ENCODE assay signal across 30 mouse cellular contexts in the genomic region with DNA sequence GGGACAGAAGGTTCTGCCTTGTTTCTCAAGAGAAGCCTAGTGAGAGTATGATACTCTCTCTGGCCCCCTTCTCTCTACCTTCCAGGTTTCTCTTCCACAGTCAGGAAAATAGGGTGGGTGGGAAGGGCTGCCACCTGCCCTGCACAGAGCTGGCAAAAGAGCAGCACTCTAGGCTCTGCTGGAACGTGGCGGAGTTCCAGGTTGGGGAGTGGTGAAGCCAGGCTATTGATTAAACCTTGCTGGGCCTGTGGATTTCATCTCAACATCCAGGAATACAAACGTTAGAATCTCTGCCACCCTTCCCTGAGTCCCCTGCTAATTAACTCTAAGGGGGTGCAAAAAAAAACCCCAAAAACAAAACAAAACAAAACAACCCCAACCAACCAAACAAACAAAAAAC. TPM values are rescaled to one million over a fixed set of nuclear protein-coding genes. Genes with fewer than 3 reads are reported as not detected.
DNase-seq lines count a peak whose midpoint lies in the region; ATAC-seq and TF ChIP-seq lines count a peak whose summit lies in the region.
"Had no signal": no experiment of that assay in that cellular context is flagged by ENCODE, and none has a peak within 500 bp of the region (broad histone marks: within the 10 kb centered on the region; RNA-seq: fewer than 3 reads in every experiment).

No protein-coding gene starts in this region.

- no peak for TF ChIP-seq POLR2A in thymus, adult 2 months (IDR thresholded peaks at IDR 0.05; ENCODE audit: control insufficient read depth, extremely low read depth, insufficient read depth, low read length, poor library complexity)

- H3K4me3 ChIP-seq in forebrain, postnatal 0 days (ENCODE audit: low read depth, low read length) = no peak overlapping the region
- H3K4me3 ChIP-seq in forebrain, embryonic 11.5 days (ENCODE audit: low read depth, low read length) = no peak overlapping the region
- H3K4me3 ChIP-seq in midbrain, embryonic 15.5 days = no peak overlapping the region
- H3K4me3 ChIP-seq in thymus, adult 2 months (ENCODE audit: control insufficient read depth, insufficient read depth, low read length) = no peak overlapping the region
- H3K4me3 ChIP-seq: embryonic facial prominence, embryonic 13.5 days; forebrain, embryonic 13.5 days; gastrocnemius, adult 2 months; hindbrain, embryonic 13.5 days; liver, embryonic 15.5 days; lung, embryonic 15.5 days; megakaryocyte, embryonic 14.5 days; midbrain, embryonic 12.5 days; neural tube, embryonic 13.5 days had no signal

- no peaks in the 10 kb centered on the region for H3K9me3 ChIP-seq in forebrain, postnatal 0 days (ENCODE audit: low read length)
- H3K9me3 ChIP-seq in forebrain, embryonic 11.5 days (ENCODE audit: control insufficient read depth, low read length) = no peaks in the 10 kb centered on the region
- no peaks in the 10 kb centered on the region for H3K9me3 ChIP-seq in midbrain, embryonic 15.5 days
- H3K9me3 ChIP-seq: embryonic facial prominence, embryonic 13.5 days; forebrain, embryonic 13.5 days; G1E; hindbrain, embryonic 13.5 days; liver, embryonic 15.5 days; lung, embryonic 15.5 days; midbrain, embryonic 12.5 days; neural tube, embryonic 13.5 days had no signal

- H3K9ac ChIP-seq in forebrain, postnatal 0 days = no peak overlapping the region
- H3K9ac ChIP-seq in forebrain, embryonic 11.5 days (ENCODE audit: low read length) = no peak overlapping the region
- H3K9ac ChIP-seq in midbrain, embryonic 15.5 days = no peak overlapping the region
- H3K9ac ChIP-seq: embryonic facial prominence, embryonic 13.5 days; forebrain, embryonic 13.5 days; hindbrain, embryonic 13.5 days; liver, embryonic 15.5 days; lung, embryonic 15.5 days; midbrain, embryonic 12.5 days; neural tube, embryonic 13.5 days had no signal

- H3K36me3 ChIP-seq in forebrain, postnatal 0 days (ENCODE audit: insufficient read depth) = no peaks in the 10 kb centered on the region
- no peaks in the 10 kb centered on the region for H3K36me3 ChIP-seq in forebrain, embryonic 11.5 days (ENCODE audit: control insufficient read depth, insufficient read depth, low read length)
- no peaks in the 10 kb centered on the region for H3K36me3 ChIP-seq in midbrain, embryonic 15.5 days (replicated peaks)
- H3K36me3 ChIP-seq in thymus, adult 2 months (ENCODE audit: control insufficient read depth, insufficient read depth, low read length) = no peaks in the 10 kb centered on the region
- H3K36me3 ChIP-seq: embryonic facial prominence, embryonic 13.5 days; G1E; hindbrain, embryonic 13.5 days; liver, embryonic 15.5 days; lung, embryonic 15.5 days; midbrain, embryonic 12.5 days; neural tube, embryonic 13.5 days had no signal

- intact Hi-C loops in left cerebral cortex, postnatal 4 days (cut with DNase I) = no loop called here
- intact Hi-C loops in left cerebral cortex, postnatal 14 days (cut with DNase I) = no loop called here

- H3K4me1 ChIP-seq in forebrain, postnatal 0 days (ENCODE audit: insufficient read depth) = no peaks in the 10 kb centered on the region
- peaks cover 11% of the 10 kb centered on the region for H3K4me1 ChIP-seq in forebrain, embryonic 11.5 days (replicated peaks; ENCODE audit: control insufficient read depth, insufficient read depth, low read length)
- peaks cover 17% of the 10 kb centered on the region for H3K4me1 ChIP-seq in midbrain, embryonic 15.5 days
- no peaks in the 10 kb centered on the region for H3K4me1 ChIP-seq in thymus, adult 2 months (replicated peaks; ENCODE audit: control insufficient read depth, insufficient read depth, low read length)
- H3K4me1 ChIP-seq: lung, embryonic 15.5 days had no signal

- no peak for ATAC-seq in forebrain, postnatal 0 days
- no peak for ATAC-seq in forebrain, embryonic 11.5 days (replicated peaks; ENCODE audit: low FRiP score)
- no peak for ATAC-seq in midbrain, embryonic 15.5 days (replicated peaks)
- ATAC-seq: intestine, postnatal 0 days had no signal

- no peaks in the 10 kb centered on the region for H3K27me3 ChIP-seq in forebrain, postnatal 0 days (ENCODE audit: insufficient read depth, low read length)
- no peaks in the 10 kb centered on the region for H3K27me3 ChIP-seq in forebrain, embryonic 11.5 days (ENCODE audit: control insufficient read depth, insufficient read depth, low read length)
- H3K27me3 ChIP-seq in midbrain, embryonic 15.5 days (replicated peaks) = no peaks in the 10 kb centered on the region
- peaks cover 3% of the 10 kb centered on the region; the same call in 1 of the 2 replicates for H3K27me3 ChIP-seq in thymus, adult 2 months (ENCODE audit: control insufficient read depth, insufficient read depth, low read length)
- H3K27me3 ChIP-seq: forebrain, embryonic 13.5 days had no signal

- H3K27ac ChIP-seq in forebrain, postnatal 0 days (ENCODE audit: low read depth, low read length) = peak overlapping the region; percentile 45; the same call in 1 of the 2 replicates
- no peak overlapping the region for H3K27ac ChIP-seq in forebrain, embryonic 11.5 days (ENCODE audit: low read depth, low read length)
- no peak overlapping the region for H3K27ac ChIP-seq in midbrain, embryonic 15.5 days
- H3K27ac ChIP-seq in thymus, adult 2 months (ENCODE audit: control insufficient read depth, insufficient read depth, low read length) = no peak overlapping the region
- H3K27ac ChIP-seq: embryonic facial prominence, embryonic 13.5 days; forebrain, embryonic 13.5 days; gastrocnemius, adult 2 months; hindbrain, embryonic 13.5 days; liver, embryonic 15.5 days; lung, embryonic 15.5 days; midbrain, embryonic 12.5 days; neural tube, embryonic 13.5 days had no signal

- WGBS in forebrain, postnatal 0 days = 17% methylated on average over 3 of the region's 3 CpGs
- WGBS in forebrain, embryonic 11.5 days = 31% methylated on average over 3 of the region's 3 CpGs
- WGBS in midbrain, embryonic 15.5 days = 43% methylated on average over 3 of the region's 3 CpGs
- 61% methylated on average over 3 of the region's 3 CpGs for WGBS in thymus, adult 2 months

- TF ChIP-seq CTCF in forebrain, postnatal 0 days (IDR thresholded peaks at IDR 0.05; ENCODE audit: low read depth) = no peak
- no peak for TF ChIP-seq CTCF in thymus, adult 2 months (IDR thresholded peaks at IDR 0.05; ENCODE audit: borderline replicate concordance, control insufficient read depth, extremely low read depth, insufficient read depth, low read length, poor library complexity)

- no peak overlapping the region for H3K4me2 ChIP-seq in forebrain, postnatal 0 days (ENCODE audit: low read depth)
- H3K4me2 ChIP-seq in forebrain, embryonic 11.5 days (ENCODE audit: low read depth, low read length, severe bottlenecking) = no peak overlapping the region
- no peak overlapping the region for H3K4me2 ChIP-seq in midbrain, embryonic 15.5 days
- H3K4me2 ChIP-seq: embryonic facial prominence, embryonic 13.5 days; forebrain, embryonic 13.5 days; heart, embryonic 11.5 days; hindbrain, embryonic 13.5 days; liver, embryonic 15.5 days; lung, embryonic 15.5 days; midbrain, embryonic 12.5 days; neural tube, embryonic 13.5 days had no signal

- DNase-seq in forebrain, postnatal 0 days = no peak
- DNase-seq in forebrain, embryonic 11.5 days (ENCODE audit: low spot score) = no peak
- peak; percentile 38 for DNase-seq in left cerebral cortex, postnatal 4 days
- no peak for DNase-seq in left cerebral cortex, postnatal 14 days (ENCODE audit: low spot score in 2 of 2)
- DNase-seq in kidney, adult 9 months = peak; percentile 85
- DNase-seq in kidney, postnatal 36 days = peak; percentile 81 to 90
- DNase-seq in thymus, adult 2 months = no peak
- DNase-seq: adrenal gland, adult 8-10 months; B cell, adult 2 months; cerebellum, adult 8-10 months; gastrocnemius, adult 2 months; gastrocnemius, postnatal 36 days; heart, adult 18-20 months; heart, postnatal 36 days; layer of hippocampus, postnatal 36 days; liver; lung, postnatal 4 days had no signal

RNA-seq across cellular contexts. Expression of a gene that starts 9.1 kb away (rescaled TPM):
- 1.2 and 4.2 TPM in 2 replicates for total RNA-seq in forebrain, postnatal 0 days (2014; rRNA removed)
- polyA plus RNA-seq in forebrain, postnatal 0 days (2015; fragmentation: Nextera tagmentation; extraction: Ambion mirVana) = 10.6 and 12.8 TPM in 2 replicates
- polyA plus RNA-seq in forebrain, embryonic 11.5 days (2014; fragmentation: Nextera tagmentation; extraction: Ambion mirVana) = 1.3 and 1.4 TPM in 2 replicates
- 10 to 100 TPM; 21.7 to 23.2 TPM for total RNA-seq in left cerebral cortex, postnatal 4 days (2021)
- 10 to 100 TPM; 75.6 to 99.5 TPM for total RNA-seq in left cerebral cortex, postnatal 14 days (2021)
- 5.3 and 6.0 TPM in 2 replicates for polyA plus RNA-seq in midbrain, embryonic 15.5 days (2015; fragmentation: Nextera tagmentation; extraction: Ambion mirVana)
- polyA plus RNA-seq in thymus, adult 2 months (2012; rRNA removed) = 3.3 and 3.7 TPM in 2 replicates
- total RNA-seq: common myeloid progenitor, adult 5-6 weeks; G1E had no signal
- polyA plus RNA-seq: embryonic facial prominence, embryonic 13.5 days; G1E had no signal

RNA-seq across cellular contexts. Expression of a gene that starts 32.4 kb away (rescaled TPM):
- total RNA-seq in forebrain, postnatal 0 days (2014; rRNA removed) = 40.0 and 50.7 TPM in 2 replicates
- 83.9 and 96.1 TPM in 2 replicates for polyA plus RNA-seq in forebrain, postnatal 0 days (2015; fragmentation: Nextera tagmentation; extraction: Ambion mirVana)
- polyA plus RNA-seq in forebrain, embryonic 11.5 days (2014; fragmentation: Nextera tagmentation; extraction: Ambion mirVana) = 70.0 and 78.2 TPM in 2 replicates
- total RNA-seq in left cerebral cortex, postnatal 4 days (2021) = 10 to 100 TPM; 24.8 to 30.7 TPM
- 10 to 100 TPM; 28.0 to 34.8 TPM for total RNA-seq in left cerebral cortex, postnatal 14 days (2021)
- polyA plus RNA-seq in midbrain, embryonic 15.5 days (2015; fragmentation: Nextera tagmentation; extraction: Ambion mirVana) = 61.8 and 62.8 TPM in 2 replicates
- polyA plus RNA-seq in thymus, adult 2 months (2012; rRNA removed) = 15.4 and 17.4 TPM in 2 replicates

Comparison
In these comparisons a context has a peak if more than half of its experiments do, and no peak if none do; other contexts are left out.
1. DNase-seq: peak in left cerebral cortex, postnatal 4 days (single experiment), kidney, adult 9 months (single experiment) and kidney, postnatal 36 days (2 of 2); none in forebrain, postnatal 0 days (single experiment), forebrain, embryonic 11.5 days (single experiment), left cerebral cortex, postnatal 14 days (0 of 2) and thymus, adult 2 months (single experiment).